Mouse (Mus musculus) limb, embryonic 11.5 days (tissue): ENCODE measurements around the gene Ttc3. TPM values are rescaled to one million over a fixed set of nuclear protein-coding genes. Genes with fewer than 3 reads are reported as not detected.
"Not testable (repeated sequence)": the region's sequence is repeated elsewhere in the genome, so short reads cannot be mapped to it uniquely, and the experiment has no call there.

Source experiments
- ATAC-seq: fragments of 200-750 bp; cut with Nextera tagmentation; 2 replicates; pipeline ENCODE4 v1.8.0; 2017; ENCODE audit warnings: low read depth; ENCODE audit not compliant: insufficient number of reproducible peaks, low FRiP score, low TSS enrichment
- DNase-seq: peaks from one replicate; pipeline ENCODE4 v3.0.0-alpha.2; 2015; ENCODE audit warnings: low spot score
- H3K27ac ChIP-seq: fragments of 300-500 bp; sonication (generic); replicated peaks from 2 replicates; pipeline ENCODE4 v1.5.1; 2014; ENCODE audit warnings: low read depth, mild to moderate bottlenecking, low read length
- H3K27me3 ChIP-seq: fragments of 300-500 bp; sonication (generic); 2 replicates; pipeline ENCODE4 v1.6.1; 2014; ENCODE audit warnings: mild to moderate bottlenecking, low read length, mixed read lengths; ENCODE audit not compliant: control insufficient read depth, insufficient read depth
- H3K36me3 ChIP-seq: fragments of 300-500 bp; sonication (generic); 2 replicates; pipeline ENCODE4 v1.6.1; 2014; ENCODE audit warnings: mild to moderate bottlenecking, low read length, moderate library complexity, mixed read lengths; ENCODE audit not compliant: control insufficient read depth, insufficient read depth
- H3K4me1 ChIP-seq: fragments of 300-500 bp; sonication (generic); 2 replicates; pipeline ENCODE4 v1.6.1; 2014; ENCODE audit warnings: low read length, mixed read lengths; ENCODE audit not compliant: control insufficient read depth, insufficient read depth
- H3K4me2 ChIP-seq: fragments of 300-500 bp; sonication (generic); 2 replicates; pipeline ENCODE4 v1.6.1; 2014; ENCODE audit warnings: low read depth, mild to moderate bottlenecking, moderate library complexity; ENCODE audit not compliant: severe bottlenecking
- H3K4me3 ChIP-seq: fragments of 300-500 bp; sonication (generic); 2 replicates; pipeline ENCODE4 v1.5.1; 2014; ENCODE audit warnings: low read depth, low read length
- H3K9ac ChIP-seq: fragments of 300-500 bp; sonication (generic); 2 replicates; pipeline ENCODE4 v1.6.1; 2014; ENCODE audit warnings: mild to moderate bottlenecking, low read length
- H3K9me3 ChIP-seq: fragments of 300-500 bp; sonication (generic); 2 replicates; pipeline ENCODE4 v1.6.1; 2016; ENCODE audit warnings: low read length; ENCODE audit not compliant: control insufficient read depth
- WGBS: fragments of 180-500 bp; shearing (Covaris S2); extraction: QIAGEN DNeasy Blood & Tissue Kit; methylation state at CpG from one replicate; pipeline ENCODE4 v1.1.7; 2014; 5-methylcytosine and 5-hydroxymethylcytosine counted together
- polyA plus RNA-seq: library from polyadenylated mRNA; unstranded; fragments of >200 nt; fragmentation: Nextera tagmentation; extraction: Ambion mirVana; gene quantifications from 2 replicates; pipeline ENCODE4 v1.2.1, GENCODE M21; 2014

Gene Ttc3
- polyA plus RNA-seq, 1 experiment from 2014 or later: 349 TPM

DNA sequence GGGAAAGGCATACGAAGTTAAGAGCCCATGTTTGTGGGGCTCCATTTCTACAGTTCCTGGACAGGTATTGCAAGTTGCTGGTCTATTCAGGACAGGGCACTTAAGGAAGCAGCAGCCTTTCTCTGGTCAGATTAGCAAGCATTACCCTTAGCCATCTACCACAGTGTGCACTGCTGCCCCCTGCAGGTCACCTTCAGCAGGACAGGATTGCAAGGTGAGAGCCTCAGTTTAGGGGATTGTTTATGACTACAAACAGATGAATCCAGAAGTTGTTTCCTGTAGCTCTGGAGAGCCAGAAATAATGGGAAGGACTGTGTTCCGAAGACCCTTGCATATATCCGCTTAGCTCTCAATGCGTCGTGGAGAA lies 38.5 kb upstream of the Ttc3 start:
- H3K4me3 ChIP-seq: no peak overlapping the region
- DNase-seq (peak; percentile 77), ATAC-seq (no peak)
- H3K9ac ChIP-seq: no peak overlapping the region
- WGBS: 56% methylated on average over 5 of the region's 5 CpGs
- peaks cover 9% of the 10 kb centered on the region; the same call in 1 of the 2 replicates for H3K4me1 ChIP-seq
- no peaks in the 10 kb centered on the region for H3K9me3 ChIP-seq
- H3K27ac ChIP-seq: no peak overlapping the region
- H3K27me3 ChIP-seq: peaks cover 23% of the 10 kb centered on the region
- no peaks in the 10 kb centered on the region; the same call in 1 of the 2 replicates for H3K36me3 ChIP-seq
- H3K4me2 ChIP-seq: no peak overlapping the region

DNA sequence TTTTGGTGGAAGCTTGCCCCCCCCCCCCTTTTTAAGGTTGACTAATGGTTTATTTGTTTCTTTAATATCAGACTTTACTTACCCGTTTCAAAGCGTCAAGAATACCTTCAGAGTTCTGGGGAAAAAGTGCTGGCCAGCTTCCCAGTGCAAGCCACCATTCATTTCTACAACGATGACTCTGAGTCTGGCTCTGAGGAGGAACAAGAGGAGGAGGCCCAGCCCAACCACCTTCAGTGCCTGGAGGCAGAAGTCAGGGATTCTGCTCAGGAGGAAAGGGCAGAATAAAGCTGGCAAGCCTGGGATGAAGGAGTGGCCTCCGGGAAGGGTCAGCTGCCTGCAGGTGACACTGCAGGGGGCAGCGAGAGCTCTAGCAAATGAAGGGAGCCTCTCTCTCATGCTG lies 34.8 kb upstream of the Ttc3 start:
- Histone ChIP-seq H3K27ac (no peak overlapping the region), H3K9ac (no peak overlapping the region), H3K4me2 (no peak overlapping the region), H3K27me3 (no peaks in the 10 kb centered on the region; the same call in 1 of the 2 replicates), H3K4me3 (no peak overlapping the region), H3K9me3 (no peaks in the 10 kb centered on the region), H3K36me3 (no peaks in the 10 kb centered on the region), H3K4me1 (no peaks in the 10 kb centered on the region)
- ATAC-seq: no peak
- no peak for DNase-seq
- 44% methylated on average over 5 of the region's 5 CpGs for WGBS

DNA sequence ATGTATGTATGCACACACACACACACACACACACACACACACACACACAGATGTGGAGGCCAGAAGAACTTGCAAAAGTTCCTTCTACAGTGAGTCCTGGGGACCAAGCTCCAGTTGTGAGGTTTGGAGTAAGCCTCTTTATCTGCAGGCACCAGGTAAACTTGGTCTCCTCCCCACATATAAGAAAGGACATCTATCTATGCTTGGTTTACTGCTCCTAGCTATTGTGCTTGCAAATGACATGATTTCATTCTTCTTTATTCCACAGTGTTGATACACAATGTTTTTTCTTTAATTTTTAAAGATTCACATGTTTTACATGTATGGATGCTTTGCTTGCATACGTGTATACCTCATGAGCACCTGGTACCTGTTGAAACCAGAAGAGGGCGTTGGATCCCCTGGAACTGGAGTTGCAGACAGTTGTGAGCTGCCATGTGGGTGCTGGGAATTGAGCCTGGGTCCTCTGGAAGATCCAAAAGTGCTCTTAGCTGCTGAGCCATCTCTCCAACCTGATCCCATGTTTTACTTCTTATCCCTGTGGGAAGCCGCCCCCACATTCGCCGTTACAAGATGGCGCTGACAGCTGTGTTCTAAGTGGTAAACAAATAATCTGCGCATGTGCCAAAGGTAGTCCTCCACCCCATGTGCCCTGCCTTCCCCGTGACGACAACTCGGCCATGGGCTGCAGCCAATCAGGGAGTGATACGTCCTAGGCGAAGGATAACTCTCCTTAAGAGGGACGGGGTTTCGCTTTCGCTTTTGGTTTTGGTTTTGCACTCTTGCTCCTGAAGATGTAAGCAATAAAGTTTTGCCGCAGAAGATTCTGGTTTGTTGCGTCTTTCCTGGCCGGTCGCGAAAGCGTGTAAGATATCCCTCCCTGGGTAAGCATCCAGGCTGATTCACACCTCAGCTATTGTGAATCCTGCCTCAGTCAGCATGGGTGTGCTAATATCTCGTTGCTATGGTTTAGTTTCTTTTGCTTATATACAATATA lies 31.0 kb upstream of the Ttc3 start:
- not testable (repeated sequence) for H3K4me3 ChIP-seq, H3K27ac ChIP-seq, ATAC-seq, H3K4me1 ChIP-seq, H3K9me3 ChIP-seq, H3K4me2 ChIP-seq, H3K27me3 ChIP-seq, H3K9ac ChIP-seq, DNase-seq, H3K36me3 ChIP-seq
- 91% methylated on average over 19 of the region's 22 CpGs for WGBS

DNA sequence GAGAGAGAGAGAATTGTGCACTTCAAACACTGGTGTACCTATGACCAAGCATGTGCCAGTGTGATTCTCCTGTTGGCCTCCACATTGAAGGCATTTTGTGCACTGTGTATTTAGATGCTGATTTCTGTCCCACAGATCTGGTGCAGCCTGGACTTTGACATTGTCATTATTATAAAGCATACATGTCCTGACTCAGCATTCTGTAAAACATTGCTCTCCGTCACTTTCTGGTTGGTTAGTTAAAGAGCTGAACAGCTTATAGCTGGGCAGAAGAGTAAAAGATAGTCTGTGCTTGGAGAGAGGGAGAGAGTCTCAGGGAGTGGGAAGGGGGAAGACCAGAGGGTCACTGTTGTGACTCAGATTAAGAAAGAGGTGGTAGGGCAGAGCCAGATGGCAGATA lies 24.7 kb upstream of the Ttc3 start:
- Histone ChIP-seq H3K27ac (no peak overlapping the region), H3K4me2 (no peak overlapping the region), H3K4me3 (no peak overlapping the region), H3K9me3 (no peaks in the 10 kb centered on the region), H3K9ac (no peak overlapping the region), H3K36me3 (no peaks in the 10 kb centered on the region), H3K27me3 (no peaks in the 10 kb centered on the region), H3K4me1 (no peaks in the 10 kb centered on the region)
- ATAC-seq (no peak), DNase-seq (no peak)
- 89% methylated on average over 1 of the region's 1 CpGs for WGBS

DNA sequence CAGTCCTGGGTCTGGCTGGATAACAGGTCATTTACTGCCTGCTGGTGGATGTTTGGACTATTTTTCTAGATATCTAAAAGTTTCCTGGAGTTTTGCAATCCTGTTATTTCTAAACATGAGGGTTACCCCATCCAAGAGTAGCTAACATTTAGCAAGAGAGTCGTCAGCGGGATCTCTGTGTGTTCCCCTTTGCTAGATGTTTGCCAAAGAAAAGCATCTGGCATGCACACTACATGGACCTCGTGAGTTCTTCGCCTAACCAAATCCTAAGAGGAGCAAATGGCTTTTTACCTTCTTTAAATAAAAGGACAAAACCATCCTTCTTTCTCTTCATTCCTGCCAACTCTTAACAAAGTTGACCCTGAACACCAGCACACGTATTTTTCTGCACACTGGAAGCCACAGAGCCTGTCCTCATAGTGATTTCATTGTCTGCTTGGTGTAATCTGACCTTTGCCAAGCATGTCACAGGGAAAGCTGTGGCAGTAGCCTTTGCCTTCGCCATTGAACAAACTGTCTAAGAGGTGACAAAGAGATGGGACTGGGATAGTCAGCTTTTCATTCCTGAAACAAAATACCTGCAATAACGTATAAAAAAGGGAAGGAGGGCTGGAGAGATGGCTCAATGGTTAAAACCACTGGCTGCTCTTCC lies 23.2 kb upstream of the Ttc3 start:
- H3K27me3 ChIP-seq: no peaks in the 10 kb centered on the region
- no peaks in the 10 kb centered on the region for H3K4me1 ChIP-seq
- no peak overlapping the region for H3K4me2 ChIP-seq
- H3K9me3 ChIP-seq: no peaks in the 10 kb centered on the region
- H3K9ac ChIP-seq: no peak overlapping the region
- no peaks in the 10 kb centered on the region for H3K36me3 ChIP-seq
- no peak overlapping the region for H3K27ac ChIP-seq
- no peak overlapping the region for H3K4me3 ChIP-seq
- DNase-seq (no peak), ATAC-seq (no peak)
- WGBS: 84% methylated on average over 7 of the region's 7 CpGs

DNA sequence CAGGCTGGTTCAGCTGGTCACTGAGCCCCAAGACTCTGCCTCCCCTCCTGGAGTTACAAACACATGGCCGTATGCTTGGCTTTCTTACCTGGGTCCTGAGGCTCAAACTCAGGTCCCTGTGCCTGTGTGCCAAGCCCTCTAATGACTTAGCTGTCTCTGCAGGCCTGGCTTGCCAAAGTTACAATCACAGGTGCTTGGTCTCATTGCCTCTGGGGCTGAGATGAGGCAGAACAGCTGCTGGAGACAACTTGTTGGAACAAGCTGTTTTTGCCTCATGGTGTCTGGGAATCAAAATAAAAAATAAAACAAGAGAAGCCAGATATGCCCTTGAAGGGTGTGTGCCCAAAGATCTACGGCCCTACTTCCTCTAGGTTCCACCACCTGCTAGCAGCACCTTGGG lies 21.6 kb upstream of the Ttc3 start:
- no peaks in the 10 kb centered on the region for H3K4me1 ChIP-seq
- H3K9ac ChIP-seq: no peak overlapping the region
- 83% methylated on average over 2 of the region's 2 CpGs for WGBS
- no peak overlapping the region for H3K4me3 ChIP-seq
- no peak overlapping the region for H3K4me2 ChIP-seq
- ATAC-seq: no peak
- no peak for DNase-seq
- no peak overlapping the region for H3K27ac ChIP-seq
- no peaks in the 10 kb centered on the region for H3K9me3 ChIP-seq
- no peaks in the 10 kb centered on the region for H3K36me3 ChIP-seq
- no peaks in the 10 kb centered on the region for H3K27me3 ChIP-seq

DNA sequence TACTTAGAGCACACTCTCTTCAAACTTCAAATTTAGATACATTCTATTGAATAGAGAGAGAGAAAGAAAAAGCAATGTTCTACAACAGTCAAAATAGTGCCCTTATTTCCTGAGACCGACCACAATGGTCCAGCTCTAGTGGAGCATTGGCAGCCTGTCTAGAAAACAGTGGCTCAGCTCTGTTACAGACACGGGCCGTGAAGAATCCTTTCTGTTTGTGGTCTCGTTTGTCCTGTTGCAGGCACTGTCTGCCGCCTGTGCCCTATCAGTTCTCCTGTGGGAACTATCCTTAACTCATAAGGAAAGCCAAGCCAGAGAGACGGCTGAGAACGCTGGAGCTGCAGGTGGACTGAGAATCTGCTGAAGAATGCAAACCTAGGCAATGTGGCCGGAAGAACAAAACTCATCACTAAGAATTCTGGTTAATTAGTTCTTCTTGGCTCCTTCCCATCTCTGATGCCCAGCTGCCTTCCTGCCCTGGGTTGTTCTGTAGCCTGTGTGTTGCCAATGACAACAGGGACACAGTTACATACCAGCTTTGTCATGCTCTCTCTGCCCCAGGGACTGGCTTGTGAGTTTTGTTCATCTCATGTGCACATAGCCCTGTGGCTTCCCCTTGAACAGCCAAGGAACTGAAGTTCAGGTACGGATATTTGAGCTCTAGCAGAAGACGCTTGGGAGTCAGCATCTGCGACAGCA lies 20.7 kb upstream of the Ttc3 start:
- H3K4me2 ChIP-seq: no peak overlapping the region
- WGBS: 77% methylated on average over 11 of the region's 11 CpGs
- no peak overlapping the region for H3K27ac ChIP-seq

DNA sequence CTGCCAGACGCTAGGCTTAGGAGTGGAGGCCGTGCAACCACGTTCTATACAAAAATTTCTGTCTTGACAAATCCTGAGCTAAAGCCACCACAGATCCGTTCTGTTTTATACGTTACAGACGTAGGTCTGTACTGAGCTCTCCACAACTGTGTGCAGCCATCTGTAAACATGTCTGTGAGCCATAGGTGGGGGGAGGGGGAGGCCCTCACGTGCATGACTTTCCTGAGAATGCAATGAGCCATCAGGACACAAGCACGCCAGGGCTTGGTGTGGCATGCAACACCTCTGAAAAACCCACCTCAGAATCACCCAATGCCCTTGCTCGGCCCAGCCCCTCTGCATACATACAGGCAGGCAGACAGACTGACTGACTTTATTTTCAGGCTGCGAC lies 20.1 kb upstream of the Ttc3 start:
- H3K9me3 ChIP-seq: no peaks in the 10 kb centered on the region
- DNase-seq: no peak
- ATAC-seq: no peak
- no peaks in the 10 kb centered on the region for H3K36me3 ChIP-seq
- H3K4me1 ChIP-seq: 0 out of 2 replicates have a peak, but pooled peaks cover 3% of the 10 kb centered on the region
- H3K9ac ChIP-seq: no peak overlapping the region
- no peak overlapping the region for H3K4me3 ChIP-seq
- 75% methylated on average over 10 of the region's 10 CpGs for WGBS
- H3K4me2 ChIP-seq: no peak overlapping the region
- no peak overlapping the region for H3K27ac ChIP-seq
- H3K27me3 ChIP-seq: no peaks in the 10 kb centered on the region

More for the DNA sequence above, 20.7 kb upstream of the Ttc3 start:
- DNase-seq: no peak
- no peak for ATAC-seq
- H3K4me3 ChIP-seq: no peak overlapping the region
- no peaks in the 10 kb centered on the region for H3K36me3 ChIP-seq
- 0 out of 2 replicates have a peak, but pooled peaks cover 3% of the 10 kb centered on the region for H3K4me1 ChIP-seq
- no peaks in the 10 kb centered on the region for H3K27me3 ChIP-seq
- H3K9me3 ChIP-seq: no peaks in the 10 kb centered on the region
- H3K9ac ChIP-seq: no peak overlapping the region
